Mouse (Mus musculus): ENCODE results near the gene Smim11. TPM values are rescaled to one million over a fixed set of nuclear protein-coding genes. Genes with fewer than 3 reads are reported as not detected.

Gene Smim11
- polyA plus RNA-seq, 1 experiment from 2014 or later, result 117 TPM

GRCm38 (mm10) chr16:92290045-92290444, 11.0 kb upstream of the Smim11 start:
- H3K27me3 ChIP-seq (replicated peaks; ENCODE audit: control insufficient read depth, insufficient read depth, low read length), result peaks cover 5% of the 10 kb centered on the region; the same call in 1 of the 2 replicates
- DNase-seq (ENCODE audit: low spot score), result no peak
- no peak overlapping the region for H3K9ac ChIP-seq (ENCODE audit: low read depth, low read length)
- no peaks in the 10 kb centered on the region for H3K36me3 ChIP-seq (ENCODE audit: control insufficient read depth, insufficient read depth, low read length)
- no peak overlapping the region for H3K27ac ChIP-seq (ENCODE audit: low read depth, low read length)
- H3K4me1 ChIP-seq (replicated peaks; ENCODE audit: control insufficient read depth, insufficient read depth, low read length), result no peaks in the 10 kb centered on the region
- no peak overlapping the region for H3K4me3 ChIP-seq (ENCODE audit: low read depth, low read length)
- ATAC-seq (replicated peaks; ENCODE audit: low FRiP score), result no peak
- H3K9me3 ChIP-seq (ENCODE audit: control insufficient read depth, low read length), result no peaks in the 10 kb centered on the region
- H3K4me2 ChIP-seq, result no peak overlapping the region

DNA sequence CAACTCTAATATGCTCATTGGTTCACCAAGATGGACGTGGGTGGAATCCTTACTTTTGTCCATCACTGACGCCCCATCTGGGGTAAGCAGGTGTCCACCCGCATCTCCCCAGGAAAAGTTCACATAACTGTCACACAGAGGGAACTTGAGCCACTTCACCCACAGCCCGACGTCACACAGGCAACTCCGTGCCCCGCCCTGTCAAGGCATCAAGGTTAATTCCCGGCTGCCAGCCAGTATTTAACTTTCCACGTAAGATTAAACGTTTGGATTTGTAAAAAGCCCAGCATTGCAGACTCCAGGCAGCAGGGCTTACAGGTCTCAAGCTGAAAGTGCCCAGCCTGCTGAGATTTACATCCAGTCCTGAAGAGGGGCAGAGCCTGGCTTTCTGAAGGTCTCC, 9.0 kb upstream of the Smim11 start, which contains the start of gene Kcne2:
Gene Kcne2, plus strand, starts transcription at position 289 of the 400 bp plus-strand sequence.
- Histone ChIP-seq H3K27ac (ENCODE audit: low read depth, low read length) (no peak within 1 kb of the TSS), H3K4me2 (no peak within 1 kb of the TSS), H3K4me1 (replicated peaks; ENCODE audit: control insufficient read depth, insufficient read depth, low read length) (no peaks in the 10 kb centered on the region), H3K9ac (ENCODE audit: low read depth, low read length) (no peak within 1 kb of the TSS), H3K4me3 (ENCODE audit: low read depth, low read length) (no peak within 1 kb of the TSS), H3K36me3 (ENCODE audit: control insufficient read depth, insufficient read depth, low read length) (no peaks in the 10 kb centered on the region), H3K27me3 (replicated peaks; ENCODE audit: control insufficient read depth, insufficient read depth, low read length) (peaks cover 5% of the 10 kb centered on the region; the same call in 1 of the 2 replicates), H3K9me3 (ENCODE audit: control insufficient read depth, low read length) (no peaks in the 10 kb centered on the region)
- DNase-seq (ENCODE audit: low spot score) (no peak), ATAC-seq (replicated peaks; ENCODE audit: low FRiP score) (no peak)
- WGBS, result 66% methylated on average over 10 of the region's 10 CpGs

DNA sequence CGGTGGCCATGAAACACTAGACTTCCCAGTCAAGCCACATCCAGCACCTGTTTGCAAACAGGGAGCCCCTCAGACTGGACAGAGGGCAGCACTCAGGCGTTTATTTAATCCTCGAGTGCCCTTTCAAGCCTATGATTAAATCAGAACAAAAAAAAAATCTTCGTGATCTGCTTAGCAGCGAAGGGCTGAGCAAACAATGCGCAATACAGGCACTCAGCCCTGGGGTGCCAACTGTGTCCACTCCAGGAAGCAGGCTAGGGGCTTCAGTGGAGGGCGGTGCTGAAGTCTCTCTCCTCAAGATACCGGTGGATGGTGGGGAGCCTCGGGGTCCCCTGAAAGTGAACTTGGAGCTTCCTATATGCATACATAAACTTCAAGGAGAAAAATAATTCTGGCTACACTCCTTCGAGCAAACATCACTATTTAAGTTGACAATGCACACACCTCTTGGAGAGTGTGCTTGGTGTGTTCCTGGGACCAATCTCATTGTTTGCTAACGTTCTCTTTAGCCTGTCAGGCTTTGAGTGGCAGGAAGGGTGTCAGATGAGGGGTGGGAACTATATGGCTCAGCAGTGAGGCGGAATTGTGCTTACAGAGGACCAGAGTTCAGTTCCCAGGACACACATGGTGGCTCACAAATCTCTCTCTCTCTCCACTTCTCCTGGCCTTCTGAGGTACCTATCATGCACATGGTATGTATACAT, 6.7 kb upstream of the Smim11 start:
- no peaks in the 10 kb centered on the region for H3K36me3 ChIP-seq (ENCODE audit: control insufficient read depth, insufficient read depth, low read length)
- no peaks in the 10 kb centered on the region for H3K4me1 ChIP-seq (replicated peaks; ENCODE audit: control insufficient read depth, insufficient read depth, low read length)
- H3K9me3 ChIP-seq (ENCODE audit: control insufficient read depth, low read length), result no peaks in the 10 kb centered on the region
- peaks cover 5% of the 10 kb centered on the region; the same call in 1 of the 2 replicates for H3K27me3 ChIP-seq (replicated peaks; ENCODE audit: control insufficient read depth, insufficient read depth, low read length)
- no peak for ATAC-seq (replicated peaks; ENCODE audit: low FRiP score)
- H3K9ac ChIP-seq (ENCODE audit: low read depth, low read length), result no peak overlapping the region
- no peak overlapping the region for H3K4me3 ChIP-seq (ENCODE audit: low read depth, low read length)
- DNase-seq (ENCODE audit: low spot score), result no peak
- H3K27ac ChIP-seq (ENCODE audit: low read depth, low read length), result no peak overlapping the region
- WGBS, result 61% methylated on average over 12 of the region's 12 CpGs
- no peak overlapping the region for H3K4me2 ChIP-seq

DNA sequence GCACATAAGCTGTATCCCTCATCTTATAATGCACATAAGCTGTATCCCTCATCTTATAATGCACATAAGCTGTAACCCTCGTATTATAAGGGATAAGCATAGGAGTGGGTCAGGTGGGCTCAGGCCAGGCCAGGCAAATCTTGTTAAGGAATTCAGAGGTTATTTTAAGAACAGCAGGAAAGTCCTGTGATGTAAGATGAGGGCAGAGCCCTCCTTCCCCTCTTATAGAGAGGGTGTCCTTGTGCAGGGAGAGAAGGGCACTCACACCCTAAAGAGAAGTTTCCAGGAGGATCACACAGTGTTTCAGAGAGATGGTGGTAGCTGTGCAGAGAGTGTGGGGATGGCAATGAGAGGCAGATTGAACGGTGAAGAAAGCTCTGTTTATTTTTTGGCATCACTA, 5.8 kb upstream of the Smim11 start:
- H3K4me3 ChIP-seq (ENCODE audit: low read depth, low read length), result no peak overlapping the region
- DNase-seq (ENCODE audit: low spot score), result no peak
- no peak overlapping the region for H3K4me2 ChIP-seq
- H3K9me3 ChIP-seq (ENCODE audit: control insufficient read depth, low read length), result no peaks in the 10 kb centered on the region
- H3K36me3 ChIP-seq (ENCODE audit: control insufficient read depth, insufficient read depth, low read length), result no peaks in the 10 kb centered on the region
- no peak for ATAC-seq (replicated peaks; ENCODE audit: low FRiP score)
- H3K4me1 ChIP-seq (replicated peaks; ENCODE audit: control insufficient read depth, insufficient read depth, low read length), result no peaks in the 10 kb centered on the region
- 57% methylated on average over 2 of the region's 2 CpGs for WGBS
- H3K27me3 ChIP-seq (replicated peaks; ENCODE audit: control insufficient read depth, insufficient read depth, low read length), result peaks cover 5% of the 10 kb centered on the region; the same call in 1 of the 2 replicates
- no peak overlapping the region for H3K9ac ChIP-seq (ENCODE audit: low read depth, low read length)
- H3K27ac ChIP-seq (ENCODE audit: low read depth, low read length), result no peak overlapping the region

GRCm38 (mm10) chr16:92301412-92301806, 323 bp downstream of the Smim11 start:
- peak overlapping the region; percentile 83 for H3K9ac ChIP-seq (ENCODE audit: low read depth, low read length)
- peaks cover 2% of the 10 kb centered on the region; the same call in 1 of the 2 replicates for H3K36me3 ChIP-seq (ENCODE audit: control insufficient read depth, insufficient read depth, low read length)
- H3K4me1 ChIP-seq (replicated peaks; ENCODE audit: control insufficient read depth, insufficient read depth, low read length), result peaks cover 18% of the 10 kb centered on the region
- WGBS, result 1% methylated on average over 12 of the region's 12 CpGs
- peak overlapping the region; percentile 21; the same call in 1 of the 2 replicates for H3K27ac ChIP-seq (ENCODE audit: low read depth, low read length)
- H3K9me3 ChIP-seq (ENCODE audit: control insufficient read depth, low read length), result no peaks in the 10 kb centered on the region
- DNase-seq (ENCODE audit: low spot score) (no peak), ATAC-seq (replicated peaks; ENCODE audit: low FRiP score) (peak; percentile 68)
- H3K4me2 ChIP-seq, result peak overlapping the region; percentile 81
- H3K27me3 ChIP-seq (replicated peaks; ENCODE audit: control insufficient read depth, insufficient read depth, low read length), result no peaks in the 10 kb centered on the region
- H3K4me3 ChIP-seq (ENCODE audit: low read depth, low read length), result peak overlapping the region; percentile 70

DNA sequence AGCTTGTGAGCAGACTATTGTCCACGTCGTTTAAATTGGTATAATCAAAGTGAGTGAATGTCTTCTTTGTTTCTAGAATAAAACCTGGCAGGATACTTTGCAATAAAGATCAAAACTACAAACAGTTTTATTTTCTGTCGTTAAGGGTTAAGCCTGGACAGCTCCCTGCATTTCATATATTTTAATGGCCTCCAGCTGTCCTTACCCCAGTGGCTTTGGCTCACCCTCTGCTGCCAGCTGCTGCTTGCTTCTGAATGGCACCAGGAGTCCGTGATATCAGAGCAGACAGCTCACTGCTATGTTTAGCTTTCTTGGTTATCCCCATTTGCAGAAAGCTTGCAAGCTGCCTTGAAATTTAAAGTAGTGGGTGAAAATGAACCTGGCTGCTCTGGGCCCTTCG, 903 bp downstream of the Smim11 start:
- Histone ChIP-seq H3K4me3 (ENCODE audit: low read depth, low read length) (peak overlapping the region; percentile 70), H3K27me3 (replicated peaks; ENCODE audit: control insufficient read depth, insufficient read depth, low read length) (no peaks in the 10 kb centered on the region), H3K36me3 (ENCODE audit: control insufficient read depth, insufficient read depth, low read length) (peaks cover 6% of the 10 kb centered on the region), H3K4me2 (peak overlapping the region; percentile 81), H3K9me3 (ENCODE audit: control insufficient read depth, low read length) (no peaks in the 10 kb centered on the region), H3K4me1 (replicated peaks; ENCODE audit: control insufficient read depth, insufficient read depth, low read length) (peaks cover 18% of the 10 kb centered on the region), H3K9ac (ENCODE audit: low read depth, low read length) (peak overlapping the region; percentile 83), H3K27ac (ENCODE audit: low read depth, low read length) (peak overlapping the region; percentile 21; the same call in 1 of the 2 replicates)
- WGBS, result 43% methylated on average over 5 of the region's 5 CpGs
- ATAC-seq (replicated peaks; ENCODE audit: low FRiP score) (no peak), DNase-seq (ENCODE audit: low spot score) (no peak)

- Histone ChIP-seq H3K9ac (ENCODE audit: low read depth, low read length) (peak overlapping the region; percentile 83; the same call in 1 of the 2 replicates), H3K27me3 (replicated peaks; ENCODE audit: control insufficient read depth, insufficient read depth, low read length) (no peaks in the 10 kb centered on the region), H3K36me3 (ENCODE audit: control insufficient read depth, insufficient read depth, low read length) (peaks cover 10% of the 10 kb centered on the region), H3K27ac (ENCODE audit: low read depth, low read length) (no peak overlapping the region), H3K9me3 (ENCODE audit: control insufficient read depth, low read length) (no peaks in the 10 kb centered on the region), H3K4me2 (peak overlapping the region; percentile 81), H3K4me3 (ENCODE audit: low read depth, low read length) (peak overlapping the region; percentile 70; the same call in 1 of the 2 replicates), H3K4me1 (replicated peaks; ENCODE audit: control insufficient read depth, insufficient read depth, low read length) (peaks cover 18% of the 10 kb centered on the region)
- no peak for ATAC-seq (replicated peaks; ENCODE audit: low FRiP score)
- no peak for DNase-seq (ENCODE audit: low spot score)
- WGBS, result 59% methylated on average over 5 of the region's 5 CpGs
Observed at GRCm38 (mm10) chr16:92302506-92302905, 1.4 kb downstream of the Smim11 start.

DNA sequence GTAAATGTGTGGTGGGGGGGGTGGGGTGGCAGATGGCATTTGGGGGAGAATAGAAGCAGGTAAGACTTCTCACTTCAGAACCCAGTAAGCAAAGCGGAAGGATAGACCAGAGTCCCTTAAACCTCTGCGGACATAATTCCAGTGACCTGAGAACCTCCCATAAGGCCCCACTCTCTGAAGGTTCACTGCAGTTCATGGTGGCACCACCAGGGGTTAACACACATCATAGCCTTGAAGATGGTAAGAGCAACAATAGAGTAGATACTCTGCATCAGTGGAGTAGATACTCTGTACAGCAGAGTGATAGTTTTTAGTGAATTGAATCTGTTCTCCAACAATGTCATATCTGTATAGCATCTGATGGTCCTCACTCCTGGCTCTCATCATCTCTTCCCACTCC, 4.4 kb downstream of the Smim11 start:
- no peak for DNase-seq (ENCODE audit: low spot score)

DNA sequence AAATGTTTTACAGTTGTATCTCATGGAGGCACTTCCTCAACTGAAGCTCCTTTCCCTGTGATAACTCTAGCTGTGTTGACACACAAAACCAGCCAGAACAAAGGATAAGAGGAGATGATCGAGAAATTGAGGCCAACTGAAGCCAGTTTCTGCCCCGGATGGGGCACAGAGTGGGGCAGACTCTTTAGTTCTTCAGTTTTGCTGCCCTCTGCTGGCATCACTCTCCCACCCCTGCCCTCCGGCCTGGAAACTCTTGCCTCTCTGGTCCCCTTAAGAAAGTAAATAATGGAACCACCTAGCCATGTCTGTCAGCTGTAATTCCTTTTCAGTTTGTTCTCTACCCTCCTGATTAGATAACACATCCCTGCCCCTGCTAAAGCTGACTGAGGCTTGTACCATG, 6.9 kb downstream of the Smim11 start:
- peaks cover 14% of the 10 kb centered on the region for H3K36me3 ChIP-seq (ENCODE audit: control insufficient read depth, insufficient read depth, low read length)
- no peak for ATAC-seq (replicated peaks; ENCODE audit: low FRiP score)
- WGBS, result 71% methylated on average over 3 of the region's 3 CpGs

More for the DNA sequence above, 4.4 kb downstream of the Smim11 start:
- Histone ChIP-seq H3K27me3 (replicated peaks; ENCODE audit: control insufficient read depth, insufficient read depth, low read length) (no peaks in the 10 kb centered on the region), H3K4me3 (ENCODE audit: low read depth, low read length) (no peak overlapping the region), H3K4me1 (replicated peaks; ENCODE audit: control insufficient read depth, insufficient read depth, low read length) (peaks cover 17% of the 10 kb centered on the region), H3K4me2 (no peak overlapping the region), H3K9me3 (ENCODE audit: control insufficient read depth, low read length) (no peaks in the 10 kb centered on the region), H3K27ac (ENCODE audit: low read depth, low read length) (no peak overlapping the region), H3K9ac (ENCODE audit: low read depth, low read length) (no peak overlapping the region), H3K36me3 (ENCODE audit: control insufficient read depth, insufficient read depth, low read length) (peaks cover 10% of the 10 kb centered on the region)
- WGBS, result 92% methylated on average over 2 of the region's 2 CpGs
- no peak for ATAC-seq (replicated peaks; ENCODE audit: low FRiP score)

More for the DNA sequence above, 6.9 kb downstream of the Smim11 start:
- H3K27ac ChIP-seq (ENCODE audit: low read depth, low read length), result no peak overlapping the region
- H3K4me1 ChIP-seq (replicated peaks; ENCODE audit: control insufficient read depth, insufficient read depth, low read length), result peaks cover 2% of the 10 kb centered on the region
- H3K9ac ChIP-seq (ENCODE audit: low read depth, low read length), result no peak overlapping the region
- no peaks in the 10 kb centered on the region for H3K9me3 ChIP-seq (ENCODE audit: control insufficient read depth, low read length)
- H3K27me3 ChIP-seq (replicated peaks; ENCODE audit: control insufficient read depth, insufficient read depth, low read length), result no peaks in the 10 kb centered on the region
- no peak overlapping the region for H3K4me2 ChIP-seq
- H3K4me3 ChIP-seq (ENCODE audit: low read depth, low read length), result no peak overlapping the region
- DNase-seq (ENCODE audit: low spot score), result no peak
